Mouse (Mus musculus) G1E (cell line): ENCODE measurements at regions not wholly inside any gene's neighbourhood (a gene's known extent, or its start where the extent isn't known, plus 50 kb on each side); places are given as distances from the start of the nearest gene placed in this dataset.

ENCODE experiments used
- CTCF ChIP-seq: IDR thresholded peaks from 2 replicates; pipeline ENCODE4 v1.5.1; 2012; ENCODE audit warnings: low read depth, low read length, inconsistent platforms, mixed read lengths
- GATA1 ChIP-seq: IDR thresholded peaks from 2 replicates; pipeline ENCODE4 v1.6.1; 2012; ENCODE audit warnings: borderline replicate concordance, low read length, inconsistent platforms, mixed read lengths
- GATA2 ChIP-seq: IDR thresholded peaks from 2 replicates; pipeline ENCODE4 v1.6.1; 2012; ENCODE audit warnings: low read depth, low read length, inconsistent platforms, borderline replicate concordance
- POLR2AphosphoS5 ChIP-seq: IDR thresholded peaks from 2 replicates; pipeline ENCODE4 v1.6.1; 2012; ENCODE audit warnings: low read depth, low read length, inconsistent platforms; ENCODE audit not compliant: insufficient replicate concordance

DNA sequence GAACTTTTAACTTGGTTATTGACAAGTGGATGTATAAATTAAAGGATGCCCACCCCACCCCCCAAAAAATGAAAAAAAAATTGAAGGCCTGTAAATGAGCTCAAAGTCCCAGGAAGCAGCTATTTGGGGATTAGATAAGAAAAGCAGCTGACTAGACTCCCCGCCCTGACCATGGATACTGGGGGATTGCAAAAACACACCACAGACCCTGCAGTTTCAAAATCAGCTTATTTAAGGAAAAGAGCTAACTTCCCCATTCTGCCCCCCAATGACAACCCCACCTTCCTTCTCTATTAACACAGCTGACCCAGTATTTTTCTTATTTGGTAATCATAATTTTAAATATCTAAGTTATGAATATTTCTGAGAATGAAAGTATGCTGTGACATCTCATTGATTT is 87.0 kb upstream of the Lyplal1 start:
- TF ChIP-seq CTCF (no peak), GATA2 (no peak), POLR2AphosphoS5 (no peak), GATA1 (no peak)
